Mouse (Mus musculus): ENCODE results near the gene Unc5b.
"Not testable (repeated sequence)": the region's sequence is repeated elsewhere in the genome, so short reads cannot be mapped to it uniquely, and the experiment has no call there.

Unc5b gene

DNA sequence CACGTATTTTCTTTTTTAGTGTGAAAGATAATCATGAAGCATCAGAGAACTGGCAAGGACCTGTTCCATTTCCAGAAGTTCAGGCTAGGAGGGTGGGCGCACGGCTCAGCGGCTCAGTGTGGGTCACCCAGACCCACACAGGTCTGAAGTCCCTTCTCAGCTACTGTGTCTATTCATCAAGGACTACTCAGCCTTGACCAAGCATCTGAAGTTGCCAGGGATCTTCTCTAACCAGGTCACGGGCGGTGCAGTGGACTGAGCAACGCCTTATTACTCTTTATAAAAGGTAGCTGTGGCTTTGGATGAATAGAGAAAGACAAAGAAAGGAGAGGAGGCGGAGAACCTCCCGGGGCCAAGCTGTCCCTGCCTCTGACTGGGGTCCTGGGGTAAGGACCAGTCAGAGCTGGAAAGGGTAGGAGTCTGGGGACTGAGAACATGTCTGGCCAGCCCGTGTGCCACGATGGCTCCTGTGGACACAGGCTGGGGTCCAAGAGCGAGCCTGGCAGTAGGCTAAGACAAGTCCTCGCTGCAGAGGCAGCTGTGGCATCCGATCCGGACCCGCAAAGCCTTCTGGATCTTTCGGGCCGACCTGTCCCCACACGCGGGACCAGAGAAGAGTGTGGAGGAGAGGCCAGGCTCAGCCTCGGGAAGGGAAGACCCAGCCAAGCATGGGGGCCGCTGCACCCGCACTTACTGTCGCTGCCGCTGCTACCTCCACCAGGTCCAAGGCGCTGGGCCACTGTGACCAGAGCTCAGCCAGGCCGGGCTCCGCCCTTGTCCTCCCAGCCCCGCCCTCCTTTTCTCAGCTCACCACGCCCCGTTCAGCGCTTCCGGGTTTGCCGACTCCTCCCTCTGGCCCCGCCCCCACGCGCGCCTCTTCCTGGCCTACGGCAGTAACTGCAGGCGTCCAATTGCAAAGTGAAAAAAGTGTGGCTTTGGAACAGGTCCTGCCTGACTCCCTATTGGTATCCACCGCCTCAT, 79.1 kb downstream of the Unc5b start, which contains the start of gene Slc29a3:
Gene Slc29a3 (minus strand): TSS at position 755 of the 981 bp plus-strand sequence.
- peak; percentile 92 to 93 for DNase-seq

DNA sequence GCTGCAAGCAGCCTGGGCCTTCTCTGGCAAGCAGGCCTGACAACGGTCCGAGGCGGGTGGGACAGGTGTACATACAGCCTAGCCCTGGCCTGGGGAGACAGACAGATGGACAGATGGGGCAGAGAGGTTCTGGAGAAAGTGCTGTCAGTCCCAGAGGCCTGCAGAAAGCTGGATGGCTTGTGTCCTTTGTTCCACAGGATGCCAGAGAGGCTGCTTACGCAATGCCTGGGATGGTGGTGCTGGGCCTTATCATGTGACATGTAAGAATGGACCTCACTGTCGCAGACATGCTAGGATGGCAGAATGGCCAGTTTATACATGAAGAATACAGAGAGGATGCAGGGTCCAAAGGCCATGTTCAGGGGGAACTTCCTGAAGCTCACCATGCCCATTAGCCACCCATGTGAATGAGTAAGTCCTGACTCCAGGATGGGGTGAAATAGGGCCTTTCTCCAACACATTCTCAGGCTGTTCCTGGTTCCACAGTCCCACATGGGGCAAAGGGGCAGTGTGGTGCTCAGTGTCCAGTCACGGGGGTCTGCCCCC, 83.6 kb downstream of the Unc5b start:
- no peak for DNase-seq

DNA sequence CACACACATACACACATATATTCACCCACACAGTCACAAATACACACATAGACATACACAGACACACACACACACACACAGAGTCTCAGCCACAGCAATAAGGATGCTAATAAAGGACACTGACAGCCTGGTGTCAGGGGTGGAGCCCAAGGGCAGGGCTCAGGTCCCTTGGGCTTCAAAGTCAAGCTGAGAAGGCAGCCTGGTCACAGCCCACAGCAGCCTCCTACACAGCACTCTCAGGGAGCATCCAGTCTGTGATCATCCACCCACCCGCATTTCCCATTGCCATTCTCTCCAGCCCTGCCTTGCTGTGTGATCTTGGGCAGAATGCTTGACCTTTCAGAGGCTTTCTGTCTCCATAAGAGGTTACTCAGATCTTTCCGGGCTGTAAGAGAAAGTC, 84.9 kb downstream of the Unc5b start:
- DNase-seq: no peak

DNA sequence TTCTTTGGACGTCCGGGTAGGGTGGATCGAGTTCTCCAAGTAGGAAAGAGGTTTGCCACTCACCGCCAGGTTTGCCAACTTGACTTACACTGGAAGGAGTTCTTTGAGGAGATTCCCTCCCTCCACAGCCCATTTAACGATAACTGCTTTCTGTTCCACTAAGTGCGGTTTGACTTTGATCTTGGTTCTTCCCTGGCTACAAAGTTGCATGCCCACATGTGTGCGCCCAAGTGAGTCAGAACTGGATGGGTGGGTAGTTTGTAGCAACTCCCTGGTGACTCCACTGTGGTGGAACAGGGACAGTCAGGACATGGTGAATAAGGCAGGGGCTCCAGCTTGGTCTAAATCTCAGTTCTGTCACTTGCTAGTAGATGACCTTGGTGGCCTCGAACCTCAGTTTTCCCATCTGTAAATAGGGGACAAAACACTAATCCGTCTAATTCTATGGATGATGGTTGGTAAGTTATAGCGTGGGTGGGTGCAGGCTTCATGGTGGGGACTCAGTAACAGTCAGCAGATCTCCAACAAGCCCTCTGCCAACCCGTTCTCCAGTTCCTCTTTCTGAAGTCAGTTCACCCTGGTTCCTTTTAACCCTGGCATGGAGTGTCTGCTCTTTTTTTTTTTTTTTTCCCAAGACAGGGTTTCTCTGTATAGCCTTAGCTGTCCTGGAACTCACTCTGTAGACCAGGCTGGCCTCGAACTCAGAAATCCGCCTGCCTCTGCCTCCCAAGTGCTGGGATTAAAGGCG, 86.7 kb downstream of the Unc5b start:
- no peak for DNase-seq

DNA sequence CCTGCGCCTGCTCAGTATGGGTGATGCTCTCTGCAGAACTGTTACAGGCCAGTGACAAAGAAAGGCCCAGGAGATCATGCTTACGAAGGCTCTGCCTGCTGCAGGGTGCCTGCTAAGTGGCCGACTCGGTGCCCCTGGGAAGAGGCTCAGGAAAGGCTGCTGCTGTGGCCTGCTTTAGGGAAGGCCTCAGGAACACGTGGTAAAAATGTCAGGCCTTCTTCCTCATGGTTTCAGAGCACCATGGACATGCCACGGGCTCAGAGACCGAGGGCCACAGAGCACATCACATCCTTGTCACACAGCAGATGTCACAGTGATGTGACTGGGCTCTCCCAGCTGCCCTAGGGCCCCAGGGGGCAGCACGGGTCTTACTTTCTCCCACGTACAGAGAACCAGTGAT, 87.7 kb downstream of the Unc5b start:
- DNase-seq: no peak

DNA sequence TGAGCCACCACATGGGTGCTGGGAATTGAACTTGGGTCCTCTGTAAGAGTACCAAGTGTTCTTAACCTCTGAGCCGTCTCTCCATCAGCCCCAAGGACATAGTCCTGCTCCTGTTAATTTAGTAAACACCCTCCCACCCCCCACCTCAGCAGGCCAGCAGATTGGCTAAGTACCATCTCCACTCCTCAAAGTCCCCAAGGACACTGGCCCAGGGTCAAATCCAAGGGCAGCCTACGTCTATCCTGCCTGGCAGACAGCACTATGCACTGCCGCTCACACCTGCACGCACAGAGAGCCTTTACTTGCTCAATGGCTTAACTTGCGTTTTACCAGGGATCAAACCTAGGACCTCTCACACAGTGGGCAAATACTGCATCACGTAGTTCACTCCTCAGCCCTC, 88.4 kb downstream of the Unc5b start:
- no peak for DNase-seq

DNA sequence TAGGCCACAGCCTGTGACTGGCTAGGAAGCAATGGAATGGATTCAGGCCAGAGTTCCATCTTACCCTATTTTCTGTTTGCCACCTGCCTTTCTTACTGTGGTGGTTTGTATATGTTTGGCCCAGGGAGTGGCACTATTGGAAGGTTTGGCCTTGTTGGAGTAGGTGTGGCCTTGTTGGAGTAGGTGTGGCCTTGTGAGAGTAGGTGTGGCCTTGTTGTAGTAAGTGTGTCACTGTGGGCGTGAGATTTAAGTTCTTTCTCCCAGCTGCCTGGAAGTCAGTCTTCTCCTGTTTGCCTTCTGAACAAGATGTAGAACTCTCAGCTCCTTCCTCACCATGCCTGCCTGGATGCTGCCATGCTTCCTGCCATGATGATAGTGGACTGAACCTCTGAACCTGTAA, 89.1 kb downstream of the Unc5b start:
- DNase-seq: not testable (repeated sequence)

DNA sequence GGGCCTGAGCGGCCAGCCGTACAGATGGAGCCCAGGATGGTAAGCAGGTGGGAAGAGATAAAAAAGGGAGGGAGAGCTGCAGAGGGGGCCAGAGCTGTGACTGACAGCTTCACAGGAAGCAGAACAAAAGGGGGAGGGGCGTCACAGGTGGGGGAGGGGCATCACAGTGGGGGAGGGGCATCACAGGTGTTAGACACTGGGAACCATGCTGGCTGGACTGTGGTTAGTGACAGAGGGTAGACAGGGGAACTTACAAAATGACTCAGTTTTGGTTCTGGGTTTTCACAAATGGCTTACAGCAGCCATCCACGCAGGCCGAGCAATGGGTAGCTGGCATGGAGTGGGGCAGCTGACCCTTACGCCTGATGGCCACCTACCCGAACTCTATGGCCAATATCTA, 89.9 kb downstream of the Unc5b start:
- DNase-seq: no peak

DNA sequence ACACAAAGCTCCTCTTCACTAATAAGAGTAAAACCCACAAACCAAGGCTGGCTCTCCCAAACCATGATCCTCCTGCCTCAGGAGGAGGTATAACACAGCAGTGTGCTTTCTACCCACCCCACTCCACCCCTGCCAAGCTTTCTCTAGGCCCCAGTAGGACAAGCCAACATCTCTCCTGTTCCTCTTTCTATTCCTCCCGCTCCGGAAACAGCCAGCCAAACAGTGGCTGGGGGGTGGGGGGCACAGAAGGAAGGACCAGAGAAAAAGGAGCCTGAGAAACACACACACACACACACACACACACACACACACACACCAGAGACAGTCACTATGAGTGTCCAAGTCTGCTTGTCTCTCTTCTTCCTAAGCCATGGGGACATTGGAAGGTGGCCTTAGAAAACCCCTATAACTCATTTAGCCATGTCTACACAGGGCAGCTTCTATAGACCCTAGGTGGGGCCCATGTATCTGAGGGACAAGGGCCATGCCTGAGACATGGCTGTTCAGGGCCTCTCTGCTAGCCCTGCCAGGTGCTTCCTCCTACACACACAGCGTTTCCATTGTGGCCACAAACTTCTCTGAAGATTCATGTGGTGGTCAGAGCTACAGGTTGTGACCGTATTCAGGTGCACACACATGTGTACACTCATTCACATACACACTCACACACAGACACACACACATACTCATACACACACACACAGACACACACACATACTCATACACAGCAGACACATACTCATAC, 91.6 kb downstream of the Unc5b start:
- DNase-seq: no peak

DNA sequence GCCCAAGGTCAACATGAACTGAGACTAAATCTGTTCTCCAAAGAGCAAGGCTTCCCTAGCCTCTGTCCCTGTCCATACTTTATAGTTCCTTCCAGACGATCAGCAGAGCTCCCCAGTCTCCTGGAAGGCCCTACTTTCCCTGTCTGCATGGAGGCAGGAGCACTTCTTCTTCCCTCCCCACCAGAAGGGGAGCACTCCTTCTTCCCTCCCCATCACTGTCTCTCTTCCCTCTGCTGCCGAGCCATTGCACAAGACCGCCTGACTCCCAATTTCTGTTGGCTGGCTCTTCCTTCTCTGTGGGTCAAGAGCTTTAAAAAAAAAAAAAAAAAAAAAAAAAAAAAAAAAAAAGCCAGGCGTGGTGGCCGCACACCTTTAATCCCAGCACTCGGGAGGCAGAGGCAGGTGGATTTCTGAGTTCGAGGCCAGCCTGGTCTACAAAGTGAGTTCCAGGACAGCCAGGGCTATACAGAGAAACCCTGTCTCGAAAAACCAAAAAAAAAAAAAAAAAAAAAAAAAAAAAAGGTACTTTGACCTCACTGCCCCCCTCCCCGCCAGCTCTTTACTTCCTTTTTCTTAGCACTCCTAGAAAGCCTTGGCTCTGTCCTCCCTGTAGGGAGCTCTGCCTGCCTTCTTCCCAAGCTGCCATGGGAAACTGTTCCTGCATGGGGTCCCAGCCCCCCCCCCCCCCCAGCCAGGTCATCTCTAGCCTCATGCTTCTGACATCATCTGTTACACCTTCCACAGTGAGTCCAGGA, 93.3 kb downstream of the Unc5b start:
- DNase-seq: no peak

DNA sequence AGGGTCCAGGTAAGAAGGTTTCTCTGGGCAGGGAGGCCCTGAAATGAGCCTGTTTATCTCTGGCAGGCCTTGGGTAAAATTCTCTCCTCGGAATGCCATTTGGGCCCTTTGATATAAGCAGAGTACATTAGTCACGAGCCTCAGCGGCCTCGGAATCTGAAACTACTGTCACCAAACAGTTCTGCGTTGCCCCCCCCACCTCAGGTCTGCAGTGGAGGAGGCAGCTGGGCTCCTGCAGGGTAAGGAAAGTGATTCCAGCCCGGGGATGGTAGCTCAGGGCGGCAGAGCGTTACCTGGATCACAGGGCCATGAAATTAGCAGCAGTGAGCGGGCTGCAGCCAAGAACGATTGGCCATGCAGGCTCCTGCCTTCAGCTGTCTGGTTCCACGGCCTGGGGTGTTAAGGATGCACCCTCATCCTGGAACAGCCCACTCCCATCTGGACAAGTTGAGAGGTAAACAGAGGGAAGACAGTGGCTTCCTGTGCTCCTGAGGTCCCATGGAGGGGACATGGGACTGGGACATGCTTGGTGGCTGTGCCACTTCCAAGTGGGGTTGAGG, 94.1 kb downstream of the Unc5b start:
- DNase-seq: no peak

DNA sequence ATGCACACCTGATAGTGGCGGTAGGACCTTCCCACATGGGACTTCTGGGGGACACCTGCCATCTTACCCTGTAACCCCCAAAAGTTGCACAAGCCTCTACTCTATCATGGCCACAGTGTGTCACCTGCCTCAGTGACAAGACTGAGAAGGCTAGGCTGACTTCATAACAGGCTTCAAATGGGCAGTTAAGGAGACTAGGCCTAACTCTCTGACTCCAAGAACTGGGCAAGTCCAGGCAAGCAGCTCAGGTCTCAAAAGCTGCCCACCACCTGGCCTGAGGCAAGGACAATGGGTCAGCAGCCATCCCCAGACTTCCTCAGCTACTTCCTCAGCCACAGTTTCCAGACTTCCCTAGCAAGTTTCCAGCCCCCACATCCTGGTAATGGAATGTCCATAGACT, 95.6 kb downstream of the Unc5b start:
- no peak for DNase-seq

DNA sequence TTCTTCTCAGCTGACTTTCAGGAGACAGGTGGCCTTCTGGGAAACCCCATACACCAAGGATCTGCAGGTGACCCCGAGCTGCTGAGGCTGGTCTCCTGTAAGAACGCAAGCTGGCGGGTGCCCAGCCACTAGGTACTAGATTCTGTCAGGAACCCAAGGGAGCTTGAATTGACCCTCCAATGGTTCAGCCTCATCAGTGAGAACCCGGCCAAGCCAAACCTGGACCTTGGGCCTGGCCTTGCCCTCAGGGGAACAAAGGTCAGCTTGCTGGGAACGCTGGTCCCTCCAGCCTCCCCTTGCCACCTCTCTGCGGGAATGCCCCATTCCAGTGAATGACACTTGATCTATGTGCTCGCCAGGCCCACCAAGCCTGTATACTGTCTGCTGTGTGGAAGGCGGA, 97.9 kb downstream of the Unc5b start:
- DNase-seq: no peak

DNA sequence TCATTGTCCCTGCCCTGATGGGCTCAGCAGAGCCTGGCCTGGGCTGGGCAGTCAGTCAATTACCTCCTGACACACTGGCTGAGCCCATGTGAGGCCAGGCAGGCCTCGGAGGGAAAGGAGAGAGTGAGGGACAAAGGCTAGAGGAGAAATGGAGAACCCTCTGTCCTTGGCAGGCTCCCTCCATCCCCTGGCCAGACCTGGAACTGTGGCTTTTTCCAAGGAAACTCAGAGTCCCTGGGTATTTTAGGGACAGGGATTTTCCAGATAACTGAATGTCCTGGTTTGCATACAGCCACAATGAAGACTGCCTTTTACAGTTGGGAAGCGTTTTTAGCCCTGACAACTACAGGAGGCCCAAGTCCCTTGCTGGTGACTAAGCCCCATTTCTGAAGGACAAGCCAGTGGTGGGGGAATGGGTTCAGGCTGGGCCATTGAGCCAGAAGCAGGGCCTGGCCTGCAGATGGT, 99.0 kb downstream of the Unc5b start:
- no peak for DNase-seq

DNA sequence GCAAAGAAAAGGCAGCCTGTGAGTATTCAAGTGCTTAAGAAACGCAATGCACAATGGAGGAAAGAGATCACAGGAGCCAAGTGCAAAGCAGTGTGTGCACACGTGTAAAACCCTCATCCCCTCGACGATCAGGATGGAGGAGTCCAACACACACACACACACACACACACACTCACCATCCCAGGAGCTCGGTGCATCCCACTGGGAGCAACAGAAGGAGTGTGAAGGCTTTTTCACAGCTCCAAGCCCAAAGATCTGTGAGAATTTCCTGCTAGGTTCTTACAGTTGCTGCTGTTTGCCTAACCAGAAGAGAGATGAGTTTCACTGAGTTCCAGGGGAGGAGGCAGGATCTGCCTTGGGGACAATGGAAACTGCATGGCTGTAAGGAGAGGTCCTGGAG, 99.6 kb downstream of the Unc5b start:
- DNase-seq: no peak

DNA sequence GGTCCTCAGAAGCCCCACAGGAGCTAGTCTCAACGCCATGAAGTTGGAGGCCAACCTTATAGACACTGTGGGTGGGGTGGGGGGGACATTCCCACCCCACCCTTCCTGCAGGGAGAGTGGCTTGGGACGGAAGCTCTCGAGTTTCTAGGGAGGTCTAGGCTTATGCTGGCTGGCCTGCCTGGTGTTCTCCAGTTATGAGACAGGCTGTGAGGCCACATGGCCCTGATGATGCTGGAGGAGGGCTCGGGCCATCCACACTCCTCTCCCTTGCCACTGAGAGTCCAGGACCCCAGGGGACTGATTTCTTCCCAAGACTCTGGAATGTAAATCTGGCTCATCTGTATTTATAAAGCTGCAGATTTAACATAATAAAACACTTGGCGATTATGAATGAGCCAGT, 104.1 kb downstream of the Unc5b start:
- DNase-seq: no peak

DNA sequence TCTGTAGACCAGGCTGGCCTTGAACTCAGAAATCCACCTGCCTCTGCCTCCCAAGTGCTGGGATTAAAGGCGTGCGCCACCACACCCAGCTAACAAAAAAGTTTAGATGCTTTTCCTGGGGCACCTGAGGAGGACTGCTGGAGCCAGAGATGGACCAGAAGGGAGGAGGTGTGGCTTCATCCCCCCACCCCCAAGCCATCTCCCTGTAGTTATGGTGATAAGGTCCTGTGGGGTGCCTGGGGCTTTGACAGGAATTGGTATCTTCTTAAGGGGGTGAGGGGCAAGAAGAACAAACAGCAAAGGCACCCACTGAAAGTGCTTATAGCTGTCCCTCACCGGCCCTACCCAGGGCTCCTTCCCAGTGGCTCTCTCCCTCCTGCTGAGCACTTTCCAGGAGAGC, 104.5 kb downstream of the Unc5b start:
- DNase-seq: no peak

DNA sequence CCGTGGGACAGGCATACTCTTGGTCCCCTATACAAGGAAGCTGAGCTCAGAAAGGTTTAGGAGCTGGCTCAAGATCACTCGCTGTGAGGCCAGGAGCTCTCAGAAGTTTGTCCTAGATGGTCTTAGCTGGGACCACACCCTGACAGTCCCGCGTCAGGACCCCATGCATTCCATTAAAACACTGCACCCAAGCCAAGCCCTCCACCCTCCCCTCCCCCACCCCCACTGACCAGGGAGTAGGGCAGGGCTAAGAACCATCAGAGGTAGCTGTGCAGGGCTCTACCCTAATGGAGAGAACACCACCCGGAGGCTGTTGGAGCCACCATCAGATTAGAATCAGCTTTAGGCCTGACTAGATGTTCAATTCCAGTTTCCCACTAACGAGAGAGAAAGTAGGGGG, 106.9 kb downstream of the Unc5b start:
- DNase-seq: no peak

DNA sequence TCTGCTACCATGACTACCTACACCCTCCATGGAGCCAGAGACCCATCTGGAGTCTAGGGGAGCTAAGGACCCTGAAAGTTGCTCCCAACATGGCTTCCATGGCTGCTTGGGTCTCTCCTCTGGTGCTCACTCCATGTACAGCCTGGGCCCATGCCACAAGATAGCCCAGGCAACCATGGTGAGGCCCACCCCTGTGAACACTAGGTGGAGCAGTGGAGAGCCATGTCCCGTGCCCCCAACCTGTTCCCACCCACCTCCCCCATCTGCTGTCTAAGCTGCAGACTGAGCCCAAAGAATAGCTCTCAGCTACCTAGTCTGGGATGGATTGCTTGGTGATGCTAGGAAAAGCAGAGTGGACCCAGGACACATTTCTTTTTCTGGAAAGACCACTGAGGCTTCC, 108.0 kb downstream of the Unc5b start:
- DNase-seq: no peak

DNA sequence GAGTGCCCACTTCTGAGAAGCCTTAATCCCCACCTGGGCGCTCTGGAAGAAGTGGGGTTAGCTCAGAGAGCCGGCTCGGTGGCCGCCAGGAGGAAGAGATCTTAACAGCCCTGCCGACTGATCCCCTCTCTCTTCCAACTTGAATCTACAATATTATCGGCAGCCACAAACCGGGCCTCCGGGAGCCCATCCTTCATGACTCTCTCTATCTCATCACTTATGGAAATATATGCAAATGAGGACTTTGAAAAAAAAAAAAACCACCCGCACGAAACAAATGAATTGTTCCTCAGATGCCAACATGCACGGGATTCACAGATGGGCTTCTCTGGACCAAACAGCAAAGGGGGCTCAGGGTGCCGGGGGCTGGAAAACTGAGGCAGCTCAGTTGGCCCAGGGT, 109.7 kb downstream of the Unc5b start:
- DNase-seq: no peak

DNA sequence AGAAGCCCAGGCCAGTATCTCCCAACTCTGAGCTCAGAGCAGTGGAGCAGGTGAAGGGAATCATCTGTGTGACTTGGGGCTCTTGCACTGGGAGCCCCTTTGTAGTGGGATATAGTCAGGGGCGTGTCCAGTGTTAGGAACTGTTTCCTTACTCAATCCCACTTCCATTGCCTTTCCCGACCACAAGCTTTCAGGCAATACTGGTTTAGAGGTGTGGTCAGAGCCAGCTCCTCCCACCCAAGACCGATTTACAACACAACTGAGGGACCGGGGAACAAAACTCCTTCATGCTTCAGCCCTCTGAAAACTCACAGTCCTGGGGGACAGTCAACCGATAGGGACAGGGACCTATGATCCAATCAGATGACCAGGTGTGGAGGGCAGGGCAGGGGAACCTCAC, 110.9 kb downstream of the Unc5b start:
- DNase-seq: no peak

DNA sequence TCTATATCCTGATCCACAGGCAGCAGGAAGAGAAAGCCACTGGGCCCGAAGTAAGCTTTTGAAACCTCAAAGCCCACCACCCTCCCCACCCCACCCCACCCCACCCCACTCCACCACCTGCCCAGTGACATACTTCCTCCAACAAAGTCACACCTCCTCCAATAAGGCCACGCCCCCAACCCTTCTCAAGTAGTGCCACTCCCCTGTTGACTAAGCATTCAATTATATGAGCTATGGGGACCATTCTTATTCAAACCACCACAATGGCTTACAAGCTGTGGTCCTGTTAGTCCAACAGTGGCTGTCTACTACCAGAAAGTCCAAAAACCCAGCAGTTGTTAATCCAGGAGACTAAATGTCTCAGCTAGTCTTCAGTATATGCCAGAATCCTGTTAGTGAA, 112.9 kb downstream of the Unc5b start:
- DNase-seq: no peak
